Mouse (Mus musculus): ENCODE results near the gene Fbxl19. TPM values are rescaled to one million over a fixed set of nuclear protein-coding genes. Genes with fewer than 3 reads are reported as not detected.

The Fbxl19 gene
- polyA plus RNA-seq, 2 experiments: 0.85 to 10.8 TPM

DNA sequence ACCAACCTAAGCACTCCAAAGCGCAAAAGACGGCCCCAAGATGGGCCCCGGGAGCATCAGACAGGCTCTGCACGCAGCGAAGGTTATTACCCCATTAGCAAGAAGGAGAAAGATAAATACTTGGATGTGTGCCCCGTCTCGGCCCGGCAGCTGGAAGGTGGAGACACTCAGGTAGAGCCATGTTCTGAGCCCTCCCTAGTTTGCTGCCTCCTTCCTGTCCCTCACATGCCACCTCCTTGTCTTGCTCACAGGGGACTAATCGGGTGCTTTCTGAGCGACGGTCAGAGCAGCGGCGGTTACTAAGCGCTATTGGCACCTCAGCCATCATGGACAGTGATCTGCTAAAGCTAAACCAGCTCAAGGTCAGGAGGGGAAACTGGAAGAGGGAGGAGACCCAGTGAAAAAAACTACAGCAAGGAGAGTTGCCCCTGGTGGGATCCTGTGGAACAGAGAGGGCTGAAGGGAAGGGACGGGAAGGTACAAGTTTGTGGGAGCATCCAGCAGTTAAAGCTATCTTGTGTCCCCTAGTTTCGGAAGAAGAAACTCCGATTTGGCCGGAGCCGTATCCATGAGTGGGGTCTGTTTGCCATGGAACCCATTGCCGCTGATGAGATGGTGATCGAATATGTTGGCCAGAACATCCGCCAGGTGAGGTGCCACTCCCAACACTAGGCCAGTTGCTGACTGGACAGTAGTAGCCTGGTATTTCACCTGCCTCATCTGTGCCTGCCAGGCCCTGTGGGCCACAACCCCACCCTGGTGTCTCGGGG is 52.9 kb downstream of the Fbxl19 start:
- WGBS (ENCODE audit: insufficient replicate concordance): 89% methylated on average over 23 of the region's 23 CpGs
- Histone ChIP-seq H3K4me2 (ENCODE audit: low read depth) (no peak overlapping the region), H3K27ac (no peak overlapping the region), H3K36me3 (replicated peaks; ENCODE audit: control insufficient read depth, insufficient read depth, low read depth) (peaks cover 59% of the 10 kb centered on the region), H3K4me1 (replicated peaks; ENCODE audit: control insufficient read depth in 2 of 2, insufficient read depth in 2 of 2, low read length in 1 of 2) (peaks cover 0 to 2% of the 10 kb centered on the region in 2 experiments; a peak in 1 of 4 replicates), H3K9ac (replicated peaks) (no peak overlapping the region), H3K27me3 (ENCODE audit: control insufficient read depth, insufficient read depth, low read length) (no peaks in the 10 kb centered on the region), H3K9me3 (ENCODE audit: control insufficient read depth, low read length) (no peaks in the 10 kb centered on the region), H3K4me3 (ENCODE audit: insufficient read depth in 1 of 2, low read depth in 2 of 2, low read length in 2 of 2) (no peak overlapping the region)
- ATAC-seq (ENCODE audit: insufficient read depth) (no peak), DNase-seq (ENCODE audit: low read depth in 3 of 3, low spot score in 3 of 3) (no peak)
- TF ChIP-seq EP300 (IDR thresholded peaks at IDR 0.05; ENCODE audit: low read depth) (no peak), CTCF (IDR thresholded peaks at IDR 0.05; ENCODE audit: low read depth) (no peak)

DNA sequence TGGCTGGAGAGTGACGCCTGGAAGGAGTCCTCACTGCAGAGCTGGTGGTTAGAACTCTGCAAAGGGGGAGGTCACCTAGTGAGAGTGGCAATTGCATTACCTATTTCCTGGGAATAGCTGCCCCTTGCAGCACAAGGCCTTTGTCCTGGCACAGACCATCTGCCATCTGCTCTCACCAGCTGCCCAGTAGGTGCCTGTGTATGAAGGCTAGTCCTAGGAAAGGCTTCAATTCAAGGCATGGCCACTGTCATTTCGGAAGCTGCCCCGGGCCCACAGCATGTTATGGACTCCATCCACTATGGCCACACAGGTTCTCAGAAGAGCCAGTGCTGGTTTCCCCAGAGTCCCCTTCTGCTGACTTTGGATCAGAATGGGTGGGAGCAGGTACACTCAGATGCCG is 54.2 kb downstream of the Fbxl19 start:
- Histone ChIP-seq H3K9me3 (ENCODE audit: control insufficient read depth, low read length) (no peaks in the 10 kb centered on the region), H3K27ac (no peak overlapping the region), H3K4me3 (ENCODE audit: insufficient read depth in 1 of 2, low read depth in 2 of 2, low read length in 2 of 2) (no peak overlapping the region), H3K9ac (replicated peaks) (no peak overlapping the region), H3K36me3 (replicated peaks; ENCODE audit: control insufficient read depth, insufficient read depth, low read depth) (peaks cover 49% of the 10 kb centered on the region), H3K4me2 (ENCODE audit: low read depth) (no peak overlapping the region), H3K4me1 (replicated peaks; ENCODE audit: control insufficient read depth in 2 of 2, insufficient read depth in 2 of 2, low read length in 1 of 2) (peaks cover 0 to 2% of the 10 kb centered on the region in 2 experiments; a peak in 1 of 4 replicates), H3K27me3 (ENCODE audit: control insufficient read depth, insufficient read depth, low read length) (no peaks in the 10 kb centered on the region)
- 86% methylated on average over 4 of the region's 4 CpGs for WGBS (ENCODE audit: insufficient replicate concordance)
- DNase-seq (ENCODE audit: low read depth in 3 of 3, low spot score in 3 of 3) (no peak), ATAC-seq (ENCODE audit: insufficient read depth) (no peak)
- TF ChIP-seq EP300 (IDR thresholded peaks at IDR 0.05; ENCODE audit: low read depth) (no peak), CTCF (IDR thresholded peaks at IDR 0.05; ENCODE audit: low read depth) (no peak)

DNA sequence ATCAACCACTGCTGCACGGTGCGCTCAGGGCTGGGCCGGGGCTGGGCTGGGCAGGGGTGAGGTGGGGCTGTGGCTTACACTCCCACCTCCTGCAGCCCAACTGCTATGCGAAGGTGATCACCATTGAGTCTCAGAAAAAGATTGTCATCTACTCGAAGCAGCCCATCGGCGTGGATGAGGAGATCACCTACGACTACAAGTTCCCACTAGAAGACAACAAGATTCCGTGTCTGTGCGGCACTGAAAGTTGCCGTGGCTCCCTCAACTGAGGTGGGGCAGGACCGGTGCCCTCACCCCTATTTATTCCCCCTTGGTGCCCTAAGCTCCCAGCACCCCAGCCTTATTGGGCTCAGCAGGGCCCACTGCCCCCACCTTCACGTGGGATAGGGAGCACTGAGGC is 54.9 kb downstream of the Fbxl19 start:
- Histone ChIP-seq H3K4me1 (replicated peaks; ENCODE audit: control insufficient read depth in 2 of 2, insufficient read depth in 2 of 2, low read length in 1 of 2) (peaks cover 1 to 5% of the 10 kb centered on the region in 2 experiments; a peak in 3 of 4 replicates), H3K27me3 (ENCODE audit: control insufficient read depth, insufficient read depth, low read length) (no peaks in the 10 kb centered on the region), H3K36me3 (replicated peaks; ENCODE audit: control insufficient read depth, insufficient read depth, low read depth) (peaks cover 45% of the 10 kb centered on the region), H3K9me3 (ENCODE audit: control insufficient read depth, low read length) (no peaks in the 10 kb centered on the region), H3K4me2 (ENCODE audit: low read depth) (no peak overlapping the region), H3K9ac (replicated peaks) (no peak overlapping the region), H3K4me3 (ENCODE audit: insufficient read depth in 1 of 2, low read depth in 2 of 2, low read length in 2 of 2) (no peak overlapping the region), H3K27ac (no peak overlapping the region)
- TF ChIP-seq EP300 (IDR thresholded peaks at IDR 0.05; ENCODE audit: low read depth): no peak
- TF ChIP-seq CTCF (IDR thresholded peaks at IDR 0.05; ENCODE audit: low read depth): no peak
- ATAC-seq (ENCODE audit: insufficient read depth) (no peak), DNase-seq (ENCODE audit: low read depth in 3 of 3, low spot score in 3 of 3) (no peak)
- WGBS (ENCODE audit: insufficient replicate concordance): 77% methylated on average over 13 of the region's 13 CpGs

DNA sequence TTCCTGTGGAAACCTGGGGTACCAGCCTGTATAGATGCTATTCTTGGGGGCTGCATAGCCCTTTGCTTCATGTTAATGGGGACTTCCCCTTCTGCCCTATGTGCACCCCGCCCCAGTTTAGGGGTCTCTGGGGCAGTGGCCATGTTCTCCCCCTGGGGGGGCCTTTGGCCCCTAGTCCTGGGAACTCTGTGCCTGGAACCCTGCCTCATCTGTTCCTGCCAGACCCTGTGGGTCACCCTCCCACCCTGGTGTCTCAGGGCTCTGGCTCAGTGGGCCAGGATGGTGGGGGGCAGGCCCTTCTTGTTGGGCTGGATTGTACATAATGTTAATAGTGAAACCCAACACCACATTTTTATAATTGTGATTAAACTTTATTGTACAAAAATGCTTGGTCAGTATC is 55.4 kb downstream of the Fbxl19 start:
- Histone ChIP-seq H3K4me2 (ENCODE audit: low read depth) (no peak overlapping the region), H3K27ac (no peak overlapping the region), H3K9me3 (ENCODE audit: control insufficient read depth, low read length) (no peaks in the 10 kb centered on the region), H3K27me3 (ENCODE audit: control insufficient read depth, insufficient read depth, low read length) (no peaks in the 10 kb centered on the region), H3K4me3 (ENCODE audit: insufficient read depth in 1 of 2, low read depth in 2 of 2, low read length in 2 of 2) (no peak overlapping the region), H3K36me3 (replicated peaks; ENCODE audit: control insufficient read depth, insufficient read depth, low read depth) (peaks cover 43% of the 10 kb centered on the region), H3K9ac (replicated peaks) (no peak overlapping the region), H3K4me1 (replicated peaks; ENCODE audit: control insufficient read depth in 2 of 2, insufficient read depth in 2 of 2, low read length in 1 of 2) (peaks cover 6 to 10% of the 10 kb centered on the region in 2 experiments)
- WGBS (ENCODE audit: insufficient replicate concordance): 68% methylated on average over 1 of the region's 1 CpGs
- TF ChIP-seq EP300 (IDR thresholded peaks at IDR 0.05; ENCODE audit: low read depth): no peak
- TF ChIP-seq CTCF (IDR thresholded peaks at IDR 0.05; ENCODE audit: low read depth): no peak
- DNase-seq (ENCODE audit: low read depth in 3 of 3, low spot score in 3 of 3) (no peak), ATAC-seq (ENCODE audit: insufficient read depth) (no peak)

DNA sequence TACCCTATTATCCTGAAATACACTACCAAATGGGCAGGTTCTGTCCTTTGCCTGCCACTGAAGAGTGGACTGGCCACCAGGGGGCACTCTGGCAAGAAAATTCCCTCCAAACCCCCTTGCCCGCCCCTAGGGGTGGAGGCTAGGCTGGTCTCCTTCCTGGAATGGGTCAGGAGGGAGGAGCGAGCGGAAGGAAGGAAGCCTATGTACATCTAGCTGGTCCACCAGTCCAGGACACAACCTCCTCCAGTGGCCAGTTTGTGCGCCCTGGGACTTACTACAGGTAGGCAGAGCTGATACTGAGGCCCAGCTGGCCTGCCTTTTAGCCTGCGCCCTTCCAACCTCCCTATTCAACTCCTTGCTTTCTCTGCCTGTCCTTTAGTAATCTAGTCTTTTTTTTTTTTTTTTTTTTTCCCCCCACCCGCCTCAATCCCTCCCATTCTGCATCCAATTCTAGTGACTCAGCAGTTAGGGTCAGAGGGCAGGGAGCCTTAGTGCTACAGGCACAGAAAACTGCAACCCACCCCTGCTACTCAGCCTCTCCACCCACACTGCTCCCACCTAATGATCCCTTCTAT is 56.2 kb downstream of the Fbxl19 start, which contains the start of gene Hsd3b7:
Gene Hsd3b7, plus strand, starts transcription at position 170 of the 575 bp plus-strand sequence.
- Histone ChIP-seq H3K36me3 (replicated peaks; ENCODE audit: control insufficient read depth, insufficient read depth, low read depth) (peaks cover 35% of the 10 kb centered on the region), H3K4me1 (replicated peaks; ENCODE audit: control insufficient read depth in 2 of 2, insufficient read depth in 2 of 2, low read length in 1 of 2) (peaks cover 14 to 18% of the 10 kb centered on the region in 2 experiments), H3K9me3 (ENCODE audit: control insufficient read depth, low read length) (no peaks in the 10 kb centered on the region), H3K9ac (replicated peaks) (peak within 1 kb of the TSS; percentile 27; the same call in 1 of the 2 replicates), H3K27ac (no peak within 1 kb of the TSS; the same call in 1 of the 2 replicates), H3K4me2 (ENCODE audit: low read depth) (peak within 1 kb of the TSS; percentile 57), H3K4me3 (ENCODE audit: insufficient read depth in 1 of 2, low read depth in 2 of 2, low read length in 2 of 2) (peak within 1 kb of the TSS; percentile 30 to 47), H3K27me3 (ENCODE audit: control insufficient read depth, insufficient read depth, low read length) (no peaks in the 10 kb centered on the region)
- ATAC-seq (ENCODE audit: insufficient read depth) (peak; percentile 40), DNase-seq (ENCODE audit: low read depth in 3 of 3, low spot score in 3 of 3) (peak; percentile 61 to 69 (median 67))
- 25% methylated on average over 6 of the region's 6 CpGs for WGBS (ENCODE audit: insufficient replicate concordance)
- no peak for TF ChIP-seq EP300 (IDR thresholded peaks at IDR 0.05; ENCODE audit: low read depth)
- peak; percentile 98 for TF ChIP-seq CTCF (IDR thresholded peaks at IDR 0.05; ENCODE audit: low read depth)
